Mouse (Mus musculus) lung, adult 2 months (tissue): Measurements from ENCODE around the gene Fkbp5.

ENCODE experiments used
- CTCF ChIP-seq: fragments of 200-500 bp; IDR thresholded peaks from 2 replicates; pipeline ENCODE4 v1.5.1; 2011; ENCODE audit warnings: mild to moderate bottlenecking, low read length, control low read depth; ENCODE audit not compliant: insufficient read depth
- POLR2A ChIP-seq: fragments of 200-500 bp; IDR thresholded peaks from 2 replicates; pipeline ENCODE4 v1.6.1; 2011; ENCODE audit warnings: low read depth, mild to moderate bottlenecking, control low read depth, low read length, borderline replicate concordance; ENCODE audit errors: extremely low read depth

DNA sequence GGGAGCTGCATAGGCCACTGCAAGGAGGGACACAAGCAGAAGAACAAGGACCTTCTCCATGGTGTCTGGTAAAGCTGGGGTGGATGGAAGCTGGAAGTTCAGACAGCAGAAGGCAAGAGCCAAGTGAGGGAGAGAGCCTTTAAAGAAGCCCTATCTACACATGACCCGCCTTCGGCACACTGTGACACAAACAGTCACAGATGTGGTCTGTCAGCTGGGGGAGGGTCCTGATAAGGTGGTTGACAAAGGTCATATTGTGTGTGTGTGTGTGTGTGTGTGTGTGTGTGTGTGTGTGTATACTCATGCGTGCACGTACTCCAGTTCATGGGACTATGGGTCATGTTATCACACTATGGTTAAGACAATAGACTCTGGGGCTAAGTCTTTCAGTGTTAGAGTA is 43.3 kb upstream of the Fkbp5 start, which contains the start of gene Clps:
- no peak for TF ChIP-seq POLR2A
- TF ChIP-seq CTCF: no peak
